Mouse (Mus musculus): ENCODE measurements at regions not wholly inside any gene's neighbourhood (a gene's known extent, or its start where the extent isn't known, plus 50 kb on each side); places are given as distances from the start of the nearest gene placed in this dataset.

DNA sequence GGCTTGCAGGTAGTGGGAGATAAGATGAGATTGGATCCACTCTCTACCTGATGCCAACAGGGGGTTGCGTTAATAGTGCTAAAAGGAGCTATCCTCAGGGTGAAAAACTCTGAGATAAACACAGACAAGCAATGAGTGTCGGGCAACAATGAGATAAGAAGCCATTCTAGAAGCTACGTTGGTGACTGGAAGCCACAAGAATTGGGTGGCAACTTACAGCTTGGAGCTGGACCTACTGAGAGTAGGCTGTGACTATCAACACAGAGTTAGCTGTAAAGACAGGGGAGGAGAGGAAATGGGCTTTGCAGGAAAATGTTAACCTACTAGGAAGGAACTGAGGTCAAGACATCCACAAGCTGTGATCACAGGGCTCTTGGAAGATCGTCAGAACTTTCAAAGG lies 388.9 kb upstream of the Hnrnpa3 start:
- Histone ChIP-seq H3K9ac (no peak overlapping the region), H3K36me3 (no peaks in the 10 kb centered on the region), H3K27ac (ENCODE audit: poor library complexity, severe bottlenecking) (no peak overlapping the region), H3K27me3 (replicated peaks) (no peaks in the 10 kb centered on the region), H3K9me3 (replicated peaks) (no peaks in the 10 kb centered on the region), H3K4me2 (no peak overlapping the region), H3K4me1 (replicated peaks) (no peaks in the 10 kb centered on the region), H3K4me3 (no peak overlapping the region)
- WGBS: 34% methylated on average over 4 of the region's 4 CpGs
- no peak for ATAC-seq (ENCODE audit: insufficient number of reproducible peaks, low FRiP score)

DNA sequence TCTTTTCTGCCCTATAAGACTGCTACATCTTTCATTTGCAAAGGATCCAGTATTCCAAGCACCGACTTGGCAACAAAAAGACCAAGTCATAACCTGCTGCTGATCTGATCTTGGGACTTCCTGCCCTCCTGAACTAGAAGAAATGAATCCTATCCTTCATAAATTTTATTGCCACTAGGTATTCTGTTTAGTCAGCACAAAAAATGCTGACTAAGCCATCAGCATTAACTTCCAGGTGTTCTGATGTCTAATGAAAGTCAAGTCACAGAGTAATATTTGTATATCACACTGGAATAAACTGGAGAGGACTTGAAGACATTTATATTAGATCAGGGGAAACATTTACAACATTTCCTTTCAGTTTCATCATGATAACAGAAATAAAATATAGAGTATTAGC lies 371.2 kb upstream of the Hnrnpa3 start:
- no peak overlapping the region for H3K27ac ChIP-seq (ENCODE audit: poor library complexity, severe bottlenecking)
- H3K4me1 ChIP-seq (replicated peaks): no peaks in the 10 kb centered on the region
- H3K9me3 ChIP-seq (replicated peaks): no peaks in the 10 kb centered on the region
- no peak for ATAC-seq (ENCODE audit: insufficient number of reproducible peaks, low FRiP score)
- no peak overlapping the region for H3K9ac ChIP-seq
- H3K4me3 ChIP-seq: no peak overlapping the region
- no peak overlapping the region for H3K4me2 ChIP-seq
- no peaks in the 10 kb centered on the region for H3K36me3 ChIP-seq
- H3K27me3 ChIP-seq (replicated peaks): no peaks in the 10 kb centered on the region
- 89% methylated on average over 1 of the region's 1 CpGs for WGBS

DNA sequence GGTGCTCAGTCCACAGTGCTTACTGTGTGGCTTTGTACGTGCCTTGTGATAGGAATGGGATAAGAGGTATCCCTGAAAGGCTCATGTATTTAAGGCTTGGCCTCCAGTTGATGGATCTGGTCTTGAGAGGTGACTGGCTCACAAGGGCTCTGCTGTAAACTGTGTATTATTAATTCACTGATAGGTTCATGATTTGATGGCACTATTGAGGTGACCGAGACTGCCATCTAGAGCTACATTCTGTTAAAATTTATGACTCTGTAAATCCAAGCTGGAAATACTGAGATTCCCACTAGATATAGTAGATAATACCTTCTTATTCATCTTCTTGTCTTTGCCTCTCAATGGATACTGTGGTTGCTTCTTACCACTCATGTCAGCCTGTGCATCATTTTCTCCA lies 367.4 kb upstream of the Hnrnpa3 start:
- WGBS: 86% methylated on average over 2 of the region's 2 CpGs

DNA sequence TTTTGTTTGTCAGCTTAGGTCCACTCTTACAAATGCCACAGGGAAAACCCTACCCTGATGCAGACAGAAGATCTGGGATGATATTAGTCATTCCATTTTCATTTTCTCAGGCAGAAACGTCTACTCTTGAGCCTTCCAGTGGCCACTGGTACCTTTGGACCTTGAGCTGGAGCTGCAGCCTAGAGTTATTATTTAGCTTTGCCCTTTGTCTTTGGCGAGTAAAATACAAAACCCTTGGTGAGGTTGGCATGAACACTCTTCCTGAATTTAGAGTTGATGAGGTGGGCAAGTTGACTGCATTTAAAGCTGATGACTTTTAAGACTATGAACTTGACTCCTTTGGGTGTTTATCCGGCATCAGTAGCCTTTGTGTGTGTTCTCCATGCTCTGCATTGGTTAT lies 352.2 kb upstream of the Hnrnpa3 start:
- no peak overlapping the region for H3K4me2 ChIP-seq
- H3K9me3 ChIP-seq (replicated peaks): peaks cover 4% of the 10 kb centered on the region; the same call in 1 of the 2 replicates
- H3K27ac ChIP-seq (ENCODE audit: poor library complexity, severe bottlenecking): no peak overlapping the region
- peaks cover 8% of the 10 kb centered on the region for H3K27me3 ChIP-seq (replicated peaks)
- no peak overlapping the region for H3K9ac ChIP-seq
- H3K4me1 ChIP-seq (replicated peaks): no peaks in the 10 kb centered on the region
- ATAC-seq (ENCODE audit: insufficient number of reproducible peaks, low FRiP score): no peak
- H3K36me3 ChIP-seq: no peaks in the 10 kb centered on the region
- H3K4me3 ChIP-seq: no peak overlapping the region
- 54% methylated on average over 3 of the region's 3 CpGs for WGBS

More for the DNA sequence above, 367.4 kb upstream of the Hnrnpa3 start:
- H3K4me1 ChIP-seq (replicated peaks): no peaks in the 10 kb centered on the region
- no peak overlapping the region for H3K4me3 ChIP-seq
- no peaks in the 10 kb centered on the region for H3K36me3 ChIP-seq
- no peak overlapping the region for H3K27ac ChIP-seq (ENCODE audit: poor library complexity, severe bottlenecking)
- no peaks in the 10 kb centered on the region for H3K9me3 ChIP-seq (replicated peaks)
- no peaks in the 10 kb centered on the region for H3K27me3 ChIP-seq (replicated peaks)
- no peak overlapping the region for H3K4me2 ChIP-seq
- no peak for ATAC-seq (ENCODE audit: insufficient number of reproducible peaks, low FRiP score)
- no peak overlapping the region for H3K9ac ChIP-seq

DNA sequence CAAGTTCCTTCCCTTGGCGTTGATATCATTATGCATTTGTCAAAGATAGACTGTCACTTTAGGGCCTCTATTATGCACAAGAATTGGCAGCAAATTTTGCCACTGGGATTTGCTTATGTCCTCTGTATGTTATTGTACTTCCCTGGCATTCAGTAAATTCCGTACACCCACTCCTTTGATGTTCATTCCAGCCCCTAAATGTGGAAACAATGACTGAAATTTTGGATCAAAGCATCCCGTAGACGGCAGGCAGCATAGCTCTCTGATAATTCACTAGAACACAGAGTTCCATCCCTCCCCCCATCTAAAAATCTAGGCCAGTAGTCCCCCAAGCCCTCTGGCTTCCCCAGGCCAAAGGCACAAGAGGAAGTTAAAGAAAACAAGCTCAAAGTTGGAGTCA lies 347.9 kb upstream of the Hnrnpa3 start:
- H3K4me3 ChIP-seq: no peak overlapping the region
- H3K4me1 ChIP-seq (replicated peaks): no peaks in the 10 kb centered on the region
- H3K9ac ChIP-seq: no peak overlapping the region
- ATAC-seq (ENCODE audit: insufficient number of reproducible peaks, low FRiP score): no peak
- H3K9me3 ChIP-seq (replicated peaks): peaks cover 4% of the 10 kb centered on the region; the same call in 1 of the 2 replicates
- H3K36me3 ChIP-seq: no peaks in the 10 kb centered on the region
- no peak overlapping the region for H3K27ac ChIP-seq (ENCODE audit: poor library complexity, severe bottlenecking)
- 45% methylated on average over 4 of the region's 4 CpGs for WGBS
- H3K4me2 ChIP-seq: no peak overlapping the region
- peaks cover 11% of the 10 kb centered on the region for H3K27me3 ChIP-seq (replicated peaks)

DNA sequence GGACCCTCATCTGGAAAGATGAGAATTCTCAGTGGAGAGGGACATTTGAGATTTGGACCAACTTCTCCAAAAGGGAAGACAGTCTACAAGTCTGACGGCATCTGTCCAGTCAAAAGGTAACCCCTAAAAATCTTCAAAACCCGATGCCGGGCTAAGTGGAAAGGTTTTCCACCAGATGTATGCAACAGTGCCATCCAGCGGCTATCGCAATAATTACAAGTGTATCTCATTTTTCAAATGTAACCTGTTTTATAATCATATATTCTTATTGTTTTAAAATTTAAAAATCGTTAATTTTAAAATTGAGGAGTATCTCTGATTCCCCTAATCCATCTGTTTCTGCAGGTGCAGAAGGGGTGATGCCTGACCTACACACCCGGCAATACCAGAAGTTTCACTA lies 346.8 kb upstream of the Hnrnpa3 start:
- peaks cover 11% of the 10 kb centered on the region for H3K27me3 ChIP-seq (replicated peaks)
- no peak overlapping the region for H3K27ac ChIP-seq (ENCODE audit: poor library complexity, severe bottlenecking)
- no peak overlapping the region for H3K4me3 ChIP-seq
- 16% methylated on average over 7 of the region's 7 CpGs for WGBS
- H3K36me3 ChIP-seq: no peaks in the 10 kb centered on the region
- no peak overlapping the region for H3K4me2 ChIP-seq
- ATAC-seq (ENCODE audit: insufficient number of reproducible peaks, low FRiP score): no peak
- H3K9me3 ChIP-seq (replicated peaks): peaks cover 4% of the 10 kb centered on the region; the same call in 1 of the 2 replicates
- H3K4me1 ChIP-seq (replicated peaks): no peaks in the 10 kb centered on the region
- no peak overlapping the region for H3K9ac ChIP-seq

DNA sequence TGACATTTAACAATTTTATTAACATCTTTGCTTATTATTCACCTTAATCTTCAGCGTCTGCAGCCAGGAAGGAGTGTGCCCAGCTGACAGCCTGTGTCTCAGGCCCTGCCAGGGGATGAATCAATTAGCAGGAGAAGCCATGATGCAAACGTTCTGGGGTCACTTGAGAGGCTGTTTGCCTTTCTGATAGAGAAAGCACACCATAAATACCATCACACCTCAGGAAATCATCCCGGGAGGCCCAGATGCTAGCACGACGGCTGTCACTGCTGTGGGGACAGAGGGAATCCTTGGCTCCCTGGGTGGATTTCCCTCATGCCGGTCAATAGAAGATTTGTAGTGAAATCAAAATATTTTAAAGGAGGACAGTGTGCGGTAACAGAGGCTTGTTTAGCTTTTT lies 343.7 kb upstream of the Hnrnpa3 start:
- WGBS: 39% methylated on average over 7 of the region's 7 CpGs
- no peak overlapping the region for H3K4me3 ChIP-seq
- H3K4me2 ChIP-seq: no peak overlapping the region
- H3K27ac ChIP-seq (ENCODE audit: poor library complexity, severe bottlenecking): no peak overlapping the region
- no peaks in the 10 kb centered on the region for H3K36me3 ChIP-seq
- H3K9ac ChIP-seq: no peak overlapping the region
- no peaks in the 10 kb centered on the region for H3K9me3 ChIP-seq (replicated peaks)
- H3K4me1 ChIP-seq (replicated peaks): no peaks in the 10 kb centered on the region
- peaks cover 11% of the 10 kb centered on the region for H3K27me3 ChIP-seq (replicated peaks)
- no peak for ATAC-seq (ENCODE audit: insufficient number of reproducible peaks, low FRiP score)

DNA sequence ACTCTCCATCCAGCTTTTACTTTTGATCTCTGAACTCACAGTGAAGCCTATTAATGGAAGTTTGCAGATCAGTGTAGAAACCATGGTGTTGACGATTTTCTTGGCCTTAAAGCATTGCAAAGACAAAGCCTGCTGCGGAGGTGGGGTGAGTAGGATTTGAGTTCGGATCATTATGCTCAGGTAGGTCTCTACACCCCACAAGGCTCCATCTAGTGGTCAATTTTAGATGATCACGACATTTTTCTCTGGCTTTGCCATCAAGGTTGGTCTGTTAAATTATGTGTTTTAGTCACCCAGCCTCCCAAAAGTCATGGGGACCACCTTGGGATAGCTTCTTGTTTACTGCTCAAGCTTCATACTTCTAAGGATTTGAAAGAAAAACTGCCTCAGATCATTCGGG lies 340.9 kb upstream of the Hnrnpa3 start:
- H3K4me1 ChIP-seq (replicated peaks): no peaks in the 10 kb centered on the region
- no peak for ATAC-seq (ENCODE audit: insufficient number of reproducible peaks, low FRiP score)
- H3K27me3 ChIP-seq (replicated peaks): peaks cover 7% of the 10 kb centered on the region
- 50% methylated on average over 5 of the region's 5 CpGs for WGBS
- no peak overlapping the region for H3K4me3 ChIP-seq
- H3K9me3 ChIP-seq (replicated peaks): no peaks in the 10 kb centered on the region
- H3K36me3 ChIP-seq: no peaks in the 10 kb centered on the region
- no peak overlapping the region for H3K9ac ChIP-seq
- H3K27ac ChIP-seq (ENCODE audit: poor library complexity, severe bottlenecking): no peak overlapping the region
- no peak overlapping the region for H3K4me2 ChIP-seq

DNA sequence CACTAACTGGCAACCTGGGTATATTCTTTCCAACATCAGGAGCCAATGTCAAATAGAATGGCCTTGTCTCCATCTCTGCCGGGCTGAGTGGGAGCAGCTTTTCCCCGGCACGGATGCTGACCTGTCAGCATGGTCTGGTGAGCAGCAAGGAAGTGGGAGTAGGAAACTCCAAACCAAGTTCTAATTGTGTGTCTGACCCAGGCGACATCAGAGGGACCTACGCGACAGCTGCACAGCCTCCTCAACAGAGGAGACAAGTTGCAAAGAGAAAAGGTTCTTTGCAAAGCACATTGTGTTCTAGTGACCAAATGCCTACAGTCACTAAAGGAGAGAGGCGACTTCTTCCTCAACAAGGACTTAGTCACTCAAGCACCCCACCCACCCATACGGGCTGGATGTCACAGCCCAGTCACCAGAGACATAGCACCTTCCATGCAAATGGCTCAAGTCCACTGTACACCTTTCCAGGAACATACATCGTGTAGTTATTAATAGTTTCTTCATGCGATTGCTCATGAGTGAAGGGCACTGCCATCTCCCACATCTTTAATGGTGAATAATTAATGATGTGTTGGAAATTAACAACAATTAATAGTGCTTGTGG lies 334.8 kb upstream of the Hnrnpa3 start:
- Histone ChIP-seq H3K27me3 (replicated peaks) (no peaks in the 10 kb centered on the region), H3K4me3 (no peak overlapping the region), H3K27ac (ENCODE audit: poor library complexity, severe bottlenecking) (no peak overlapping the region), H3K4me1 (replicated peaks) (no peaks in the 10 kb centered on the region), H3K9ac (no peak overlapping the region), H3K36me3 (no peaks in the 10 kb centered on the region), H3K4me2 (no peak overlapping the region), H3K9me3 (replicated peaks) (no peaks in the 10 kb centered on the region)
- 74% methylated on average over 10 of the region's 10 CpGs for WGBS
- ATAC-seq (ENCODE audit: insufficient number of reproducible peaks, low FRiP score): no peak

DNA sequence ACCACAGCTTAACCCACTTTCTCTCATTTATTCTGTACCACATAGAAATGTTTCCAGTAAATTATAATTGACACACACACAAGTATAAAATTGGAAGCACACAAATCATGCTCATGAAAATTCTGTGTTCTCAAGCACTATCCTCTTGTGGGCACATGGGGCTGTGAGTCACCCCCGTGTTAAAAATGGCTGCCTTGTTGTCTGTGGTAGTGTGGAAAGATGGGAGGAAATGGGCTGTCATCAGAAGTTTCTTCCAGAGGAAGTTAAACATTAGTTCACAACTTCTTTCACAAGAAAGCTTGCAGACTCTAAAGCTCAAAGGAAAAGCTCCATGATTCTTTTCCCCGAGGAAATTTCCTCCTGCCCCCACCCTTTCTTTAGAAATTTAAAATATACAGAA lies 329.5 kb upstream of the Hnrnpa3 start:
- no peak overlapping the region for H3K9ac ChIP-seq
- 36% methylated on average over 2 of the region's 2 CpGs for WGBS
- ATAC-seq (ENCODE audit: insufficient number of reproducible peaks, low FRiP score): no peak
- no peak overlapping the region for H3K4me3 ChIP-seq
- no peaks in the 10 kb centered on the region for H3K4me1 ChIP-seq (replicated peaks)
- H3K27ac ChIP-seq (ENCODE audit: poor library complexity, severe bottlenecking): no peak overlapping the region
- H3K9me3 ChIP-seq (replicated peaks): no peaks in the 10 kb centered on the region
- no peaks in the 10 kb centered on the region for H3K36me3 ChIP-seq
- H3K27me3 ChIP-seq (replicated peaks): no peaks in the 10 kb centered on the region
- no peak overlapping the region for H3K4me2 ChIP-seq

DNA sequence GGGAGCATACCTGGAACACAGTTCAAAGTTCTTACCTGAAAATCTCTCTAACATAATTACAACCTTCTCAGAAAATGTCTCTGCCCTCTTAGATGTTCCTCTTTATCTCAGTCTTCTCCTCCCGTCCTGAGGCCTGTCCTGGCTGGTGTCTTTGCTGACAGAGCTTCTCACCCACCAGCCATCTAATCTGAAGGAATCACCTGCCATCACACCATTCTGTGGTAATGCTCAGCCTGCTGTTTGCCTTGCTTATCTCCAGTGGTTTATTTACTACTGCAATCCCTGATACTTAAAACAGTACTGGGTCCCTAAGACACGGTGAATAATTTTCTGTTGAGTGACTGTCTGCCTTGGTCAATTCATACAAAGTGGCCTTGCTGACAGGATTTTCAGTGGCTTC lies 317.8 kb upstream of the Hnrnpa3 start:
- no peak for ATAC-seq (ENCODE audit: insufficient number of reproducible peaks, low FRiP score)
- 20% methylated on average over 2 of the region's 2 CpGs for WGBS
- Histone ChIP-seq H3K4me3 (no peak overlapping the region), H3K9me3 (replicated peaks) (no peaks in the 10 kb centered on the region), H3K9ac (no peak overlapping the region), H3K4me1 (replicated peaks) (no peaks in the 10 kb centered on the region), H3K27me3 (replicated peaks) (no peaks in the 10 kb centered on the region), H3K4me2 (no peak overlapping the region), H3K36me3 (no peaks in the 10 kb centered on the region), H3K27ac (ENCODE audit: poor library complexity, severe bottlenecking) (no peak overlapping the region)

DNA sequence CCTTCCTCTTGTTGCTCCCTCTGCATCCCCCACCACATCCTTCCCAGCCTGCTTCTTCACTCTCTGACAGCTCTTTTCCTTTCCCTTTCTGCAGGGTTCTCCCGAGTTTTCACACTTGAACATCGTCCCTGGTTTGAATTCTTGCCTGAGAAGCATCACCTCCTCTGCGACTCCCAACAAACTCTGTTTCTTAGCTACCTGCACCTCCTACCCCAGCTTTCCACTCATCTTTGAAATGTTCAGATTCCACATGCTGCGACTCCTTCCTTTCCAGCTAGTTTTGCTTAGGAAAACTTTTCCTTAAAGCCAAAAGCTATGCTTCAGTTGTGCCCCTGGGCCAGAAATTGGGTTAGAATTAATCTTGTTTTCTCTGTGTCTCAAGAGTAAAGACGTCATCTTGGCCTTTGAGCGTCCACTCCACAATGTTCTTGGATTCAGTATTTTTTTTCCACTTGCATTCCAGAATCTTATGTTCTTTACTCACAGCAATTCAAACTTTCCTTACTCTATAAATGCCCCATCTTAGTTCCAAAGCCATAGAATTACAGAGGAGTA lies 317.3 kb upstream of the Hnrnpa3 start:
- Histone ChIP-seq H3K4me1 (replicated peaks) (no peaks in the 10 kb centered on the region), H3K4me2 (no peak overlapping the region), H3K36me3 (no peaks in the 10 kb centered on the region), H3K4me3 (no peak overlapping the region), H3K9ac (no peak overlapping the region), H3K27ac (ENCODE audit: poor library complexity, severe bottlenecking) (no peak overlapping the region), H3K27me3 (replicated peaks) (no peaks in the 10 kb centered on the region), H3K9me3 (replicated peaks) (no peaks in the 10 kb centered on the region)
- 67% methylated on average over 6 of the region's 6 CpGs for WGBS
- no peak for ATAC-seq (ENCODE audit: insufficient number of reproducible peaks, low FRiP score)

All from heart, embryonic 12.5 days (tissue).